Mouse (Mus musculus): ENCODE results near the gene Spdef. TPM values are rescaled to one million over a fixed set of nuclear protein-coding genes. Genes with fewer than 3 reads are reported as not detected.

Spdef gene
- total RNA-seq (2021), result under 1 TPM; 0.23 to 0.49 TPM
- long read RNA-seq, experiment 1, result 0 reads
- long read RNA-seq, experiment 2, result 0 reads

- no peak for DNase-seq (ENCODE audit: low spot score in 2 of 2)
These were observed at the start of gene Spdef for GRCm38 (mm10) chr17:27728770-27729169. Spdef (minus strand) TSS chr17:27728955.

GRCm38 (mm10) chr17:27777823-27778222 lies 49.1 kb upstream of the Spdef start:
- DNase-seq (ENCODE audit: low spot score in 2 of 2), result no peak

- DNase-seq (ENCODE audit: low spot score in 2 of 2), result no peak
These were observed 45.4 kb upstream of the Spdef start for GRCm38 (mm10) chr17:27774198-27774597.

- peak in 1 of 2 experiments; percentile 54 for DNase-seq (ENCODE audit: low spot score in 2 of 2)
These were observed 42.9 kb upstream of the Spdef start for GRCm38 (mm10) chr17:27771616-27772015.

DNA sequence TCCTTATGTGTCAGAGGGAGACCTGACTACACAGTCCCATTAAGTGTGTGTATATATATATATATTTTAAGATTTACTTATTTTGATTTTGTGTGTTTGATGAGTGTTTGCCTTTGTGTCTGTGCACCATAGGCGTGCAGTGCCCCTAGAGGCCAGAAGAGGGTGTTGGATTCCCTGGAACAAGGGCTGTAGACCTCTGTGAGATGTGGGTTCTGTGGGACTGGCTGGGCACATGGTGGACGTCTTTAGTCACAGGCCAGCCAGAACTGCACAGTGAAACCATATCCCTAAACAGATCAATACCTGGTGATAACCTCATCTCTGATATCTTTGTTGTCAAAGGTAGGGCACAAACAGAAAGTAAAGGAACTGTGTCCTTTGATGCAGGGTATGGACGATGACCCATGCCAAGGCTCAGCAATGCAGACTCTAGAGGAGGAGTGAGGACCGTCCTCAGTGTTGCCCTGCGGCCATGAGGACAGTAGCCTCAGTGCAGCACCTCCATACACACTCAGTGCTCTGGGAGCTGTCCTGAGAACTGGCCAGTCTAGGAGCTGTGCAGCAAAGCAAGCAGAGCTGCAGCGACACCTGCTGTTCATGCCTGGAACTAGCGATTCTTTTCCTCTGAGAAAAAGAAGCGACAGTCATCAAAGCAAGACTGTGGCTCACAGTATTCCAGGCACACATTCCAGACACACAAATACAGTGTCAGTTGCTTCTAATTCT lies 40.2 kb upstream of the Spdef start:
- peak; percentile 67 to 88 for DNase-seq (ENCODE audit: low spot score in 2 of 2)

DNA sequence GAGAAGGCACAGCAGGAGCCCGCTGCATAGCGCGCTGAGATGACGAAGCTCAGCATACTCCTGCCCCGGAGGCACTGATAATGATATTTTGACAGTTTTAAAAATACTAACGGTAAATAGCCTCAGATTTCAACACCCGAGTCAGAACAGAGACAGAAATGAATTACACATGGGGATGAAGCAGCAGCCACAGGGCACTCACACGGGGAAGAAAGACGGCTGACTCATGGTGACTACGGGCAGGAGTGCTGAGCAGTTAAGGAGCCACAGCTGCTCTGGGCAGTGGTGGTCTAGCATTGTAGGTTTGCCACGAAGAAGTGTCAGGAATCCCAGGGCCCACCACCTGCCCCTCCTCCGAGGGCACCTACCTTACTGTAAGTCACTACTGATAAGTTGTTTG lies 38.8 kb upstream of the Spdef start:
- DNase-seq (ENCODE audit: low spot score in 2 of 2), result no peak

DNA sequence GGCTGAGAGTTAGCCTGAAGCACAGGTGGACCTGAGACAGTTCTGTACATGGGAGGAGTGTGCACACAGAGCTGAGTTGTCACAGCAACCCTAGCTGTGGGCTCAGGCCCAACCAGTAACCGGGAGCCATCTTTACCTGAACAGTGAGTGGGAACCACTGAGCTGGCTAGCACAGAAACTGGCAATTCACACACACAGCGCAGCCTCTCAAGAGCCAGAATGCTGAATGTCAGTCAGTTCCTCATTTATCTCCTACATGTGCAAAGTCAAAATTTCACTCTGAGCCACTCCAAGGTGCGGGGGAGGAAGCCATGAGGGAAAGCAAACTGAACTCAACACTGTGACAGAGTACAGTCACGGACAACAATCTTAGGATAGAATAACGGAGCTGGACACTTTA lies 38.4 kb upstream of the Spdef start:
- no peak for DNase-seq (ENCODE audit: low spot score in 2 of 2)

- no peak for DNase-seq (ENCODE audit: low spot score in 2 of 2)
These were observed 36.3 kb upstream of the Spdef start for GRCm38 (mm10) chr17:27765066-27765465.

- DNase-seq (ENCODE audit: low spot score in 2 of 2), result no peak
These were observed 35.7 kb upstream of the Spdef start for GRCm38 (mm10) chr17:27764453-27764852.

DNA sequence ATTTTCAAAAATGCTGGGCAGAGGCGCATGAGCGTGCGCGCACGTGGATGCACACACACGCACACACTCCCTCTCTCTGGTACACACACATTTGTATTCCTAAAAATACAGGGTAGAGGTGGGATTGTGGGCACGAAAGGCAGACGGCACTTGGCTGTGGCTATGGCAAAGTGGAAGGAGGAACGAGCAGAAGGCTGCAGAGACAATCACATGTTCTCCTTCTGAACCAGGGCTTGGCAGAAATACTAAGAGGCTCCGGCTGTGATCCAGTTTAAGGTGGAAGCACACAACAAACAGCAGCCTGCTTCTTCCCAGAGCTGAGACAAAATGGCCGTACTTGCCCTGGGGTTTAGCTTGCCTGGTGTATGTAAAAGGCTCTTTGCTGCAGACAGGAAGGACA lies 34.1 kb upstream of the Spdef start:
- DNase-seq (ENCODE audit: low spot score in 2 of 2), result peak in 1 of 2 experiments; percentile 57

- DNase-seq (ENCODE audit: low spot score in 2 of 2), result peak; percentile 86 to 90
These were observed 33.0 kb upstream of the Spdef start for GRCm38 (mm10) chr17:27761639-27762336.

GRCm38 (mm10) chr17:27760169-27760568 lies 31.4 kb upstream of the Spdef start:
- DNase-seq (ENCODE audit: low spot score in 2 of 2), result no peak

DNA sequence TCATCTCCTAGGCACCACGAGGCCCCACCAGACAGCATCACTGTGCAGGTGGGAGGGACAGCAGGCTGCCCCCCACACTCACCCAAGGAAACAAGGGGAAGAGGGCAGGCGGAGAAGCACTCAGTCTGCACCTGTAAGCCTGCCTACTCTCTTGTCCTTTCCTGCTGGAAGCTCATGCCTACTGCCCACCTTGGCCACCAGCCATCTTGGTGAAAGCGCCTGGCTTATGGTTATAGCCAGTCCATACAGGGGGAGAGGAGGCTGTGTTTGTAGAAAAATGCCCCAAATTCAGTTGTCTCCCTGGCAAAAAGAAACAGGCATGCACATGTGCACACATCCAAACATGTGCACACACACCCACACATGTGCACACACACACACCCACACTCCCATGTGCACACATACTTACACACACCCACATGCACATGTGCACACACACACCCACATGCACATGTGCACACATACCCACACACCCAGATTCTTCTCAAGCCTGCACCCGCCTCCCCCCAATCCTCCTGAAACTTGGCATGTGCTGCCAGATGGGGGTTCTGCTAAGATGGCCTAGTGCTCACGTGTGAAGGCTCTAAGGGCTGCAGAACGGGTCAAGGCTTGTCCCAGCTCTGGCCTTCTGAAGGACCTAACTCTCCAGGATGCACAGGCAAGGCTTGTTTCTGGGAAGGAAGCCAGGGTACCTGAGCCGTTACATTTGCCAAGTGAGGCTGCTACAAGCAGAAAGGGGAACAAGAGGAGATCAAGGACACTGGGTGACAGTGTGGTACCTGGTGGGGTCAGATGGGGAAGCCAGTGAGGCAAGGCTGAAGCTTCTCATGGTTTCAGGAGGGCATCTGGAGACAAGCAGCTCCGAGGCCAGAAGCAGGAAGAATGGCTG lies 22.8 kb upstream of the Spdef start:
- peak in 1 of 2 experiments; percentile 44 for DNase-seq (ENCODE audit: low spot score in 2 of 2)

GRCm38 (mm10) chr17:27750451-27750942 lies 21.7 kb upstream of the Spdef start:
- no peak for DNase-seq (ENCODE audit: low spot score in 2 of 2)

DNA sequence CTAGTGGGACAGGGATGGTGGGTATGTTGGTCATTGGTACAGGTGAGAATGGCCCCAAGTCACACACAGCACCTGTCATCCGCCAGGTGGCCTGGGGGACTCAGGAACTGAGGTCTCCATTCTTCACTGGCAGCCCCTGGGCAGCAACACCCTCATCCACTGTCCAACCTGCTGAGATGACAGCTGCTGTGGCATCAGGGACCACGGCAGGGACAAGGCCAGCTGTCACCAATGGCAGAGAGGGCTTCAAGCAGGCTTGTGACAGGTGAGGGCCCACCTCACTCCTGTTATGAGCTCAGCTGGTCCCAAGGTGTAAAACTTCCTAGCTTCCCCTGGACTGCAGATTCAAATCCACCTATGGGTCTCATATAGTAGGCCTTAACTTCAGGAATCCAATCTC lies 19.4 kb upstream of the Spdef start:
- DNase-seq (ENCODE audit: low spot score in 2 of 2), result no peak

DNA sequence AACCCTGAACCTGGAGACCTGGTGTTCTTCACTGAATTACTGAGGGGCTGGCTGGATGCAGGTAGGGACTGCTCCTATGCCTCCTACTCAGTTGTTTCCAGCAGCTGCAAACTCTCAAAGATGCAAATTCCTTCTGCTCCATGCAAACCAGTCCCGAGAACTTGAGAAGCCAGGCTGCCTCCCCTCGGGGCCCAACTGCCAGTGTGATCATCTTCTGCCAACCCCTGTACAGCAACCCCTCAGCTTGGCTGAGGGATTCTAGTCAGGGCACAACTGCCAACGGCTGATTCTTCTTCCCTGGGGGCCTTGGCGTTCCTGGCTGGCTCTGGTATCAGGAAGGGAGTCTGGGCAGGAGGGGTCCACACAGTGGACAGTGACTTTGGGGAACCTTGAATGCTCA lies 17.7 kb upstream of the Spdef start:
- no peak for DNase-seq (ENCODE audit: low spot score in 2 of 2)

GRCm38 (mm10) chr17:27740961-27741360 lies 12.2 kb upstream of the Spdef start:
- DNase-seq (ENCODE audit: low spot score in 2 of 2), result no peak

DNA sequence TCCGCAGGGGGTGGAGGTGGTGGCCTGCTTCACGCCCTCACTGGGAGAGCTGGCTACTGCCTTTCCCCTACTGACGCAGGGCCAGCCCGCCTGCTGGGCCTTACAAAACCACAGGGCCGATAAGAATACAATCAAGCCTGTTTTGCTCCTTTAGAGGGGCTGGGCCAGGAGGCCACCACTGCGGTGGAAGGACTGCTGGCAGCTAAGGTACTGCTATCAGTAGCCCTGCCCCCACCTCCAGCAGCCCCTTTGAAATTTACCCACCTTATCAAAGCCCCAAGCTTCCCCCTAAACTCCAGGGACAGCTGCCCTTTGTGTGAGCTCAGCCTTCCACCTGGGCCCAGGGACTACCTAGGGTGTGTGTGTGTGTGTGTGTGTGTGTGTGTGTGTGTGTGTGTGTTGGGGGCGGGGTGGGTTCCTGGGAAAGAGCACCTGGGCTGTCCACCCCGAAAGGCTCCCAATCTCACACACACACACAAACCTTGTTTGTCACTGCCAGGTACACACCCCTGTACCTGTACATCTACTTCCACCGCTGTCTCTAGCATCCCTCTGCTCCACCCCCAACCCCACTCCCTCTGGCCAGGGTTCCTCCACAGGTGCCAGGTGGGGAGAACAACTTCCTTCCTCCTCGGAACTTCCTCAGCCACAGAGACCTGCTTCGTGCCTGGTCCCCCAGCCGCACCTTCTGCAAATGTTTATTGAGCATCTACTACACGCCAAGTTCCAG lies 5.8 kb upstream of the Spdef start:
- DNase-seq (ENCODE audit: low spot score in 2 of 2), result no peak

DNA sequence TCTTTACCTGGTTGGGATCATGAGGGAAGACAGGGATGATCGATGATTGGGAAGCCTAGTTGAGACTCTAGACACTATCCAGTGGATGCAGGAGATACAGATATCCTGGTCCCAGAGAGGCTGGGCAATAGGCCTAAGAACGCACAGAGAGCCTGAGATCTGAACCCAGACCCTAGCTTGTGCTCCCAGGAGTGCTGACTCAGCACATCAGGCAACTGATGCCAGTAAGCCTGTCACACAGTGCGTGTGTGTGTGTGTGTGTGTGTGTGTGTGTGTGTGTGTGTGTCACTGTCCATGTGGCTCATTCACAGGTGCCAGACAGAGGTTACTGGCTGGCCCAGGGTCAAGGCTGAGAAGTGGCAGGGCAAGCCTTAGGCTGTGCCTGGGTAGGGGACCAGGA lies 3.9 kb upstream of the Spdef start:
- DNase-seq (ENCODE audit: low spot score in 2 of 2), result no peak

DNA sequence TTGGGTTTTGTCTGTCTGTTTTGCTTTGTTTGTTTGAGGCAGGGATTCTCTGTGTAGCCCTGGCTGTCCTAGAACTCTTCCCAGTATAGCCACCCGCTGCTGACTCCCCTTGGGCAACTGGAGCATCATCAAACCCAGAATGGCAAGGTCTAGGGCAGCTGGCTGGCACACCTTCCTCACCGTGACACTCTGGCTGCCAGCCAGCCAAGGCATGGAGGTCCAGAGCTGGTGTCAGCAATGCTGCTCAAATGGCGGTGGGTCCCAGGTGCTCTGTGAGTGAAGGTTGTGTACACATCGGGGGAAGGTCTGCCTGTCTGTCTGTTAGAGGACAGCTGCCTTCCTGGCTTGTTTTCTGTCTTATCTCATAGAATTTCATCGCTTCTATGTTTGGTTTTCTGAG lies 3.4 kb upstream of the Spdef start:
- no peak for DNase-seq (ENCODE audit: low spot score in 2 of 2)

- no peak for DNase-seq (ENCODE audit: low spot score in 2 of 2)
These were observed 2.2 kb downstream of the Spdef start for GRCm38 (mm10) chr17:27726527-27726926.
